Mouse (Mus musculus): ENCODE measurements around the gene 2310034G01Rik. TPM values are rescaled to one million over a fixed set of nuclear protein-coding genes. Genes with fewer than 3 reads are reported as not detected.

Gene 2310034G01Rik
- polyA plus RNA-seq, 1 experiment from 2014 or later = 0.41 TPM

DNA sequence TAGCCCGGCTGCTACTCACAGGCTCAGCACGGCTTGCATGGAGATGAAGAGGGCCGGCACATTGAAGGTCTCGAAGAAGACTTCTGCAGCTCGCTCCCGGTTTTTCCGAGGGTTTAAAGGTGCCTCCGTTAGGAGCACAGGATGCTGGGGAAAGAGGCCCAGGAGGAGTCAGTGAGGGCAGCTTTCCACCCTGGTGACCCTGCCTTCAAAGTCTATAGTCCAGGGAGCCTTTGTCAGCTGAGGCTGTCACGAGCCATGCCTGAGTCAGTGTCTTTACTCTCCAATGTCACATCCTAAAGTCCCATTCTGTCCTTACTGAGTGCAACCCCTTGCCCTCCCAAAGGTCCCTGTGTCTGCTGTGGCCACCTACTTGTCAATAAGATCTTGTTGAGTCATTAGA, 32.2 kb upstream of the 2310034G01Rik start:
- ATAC-seq = no peak

DNA sequence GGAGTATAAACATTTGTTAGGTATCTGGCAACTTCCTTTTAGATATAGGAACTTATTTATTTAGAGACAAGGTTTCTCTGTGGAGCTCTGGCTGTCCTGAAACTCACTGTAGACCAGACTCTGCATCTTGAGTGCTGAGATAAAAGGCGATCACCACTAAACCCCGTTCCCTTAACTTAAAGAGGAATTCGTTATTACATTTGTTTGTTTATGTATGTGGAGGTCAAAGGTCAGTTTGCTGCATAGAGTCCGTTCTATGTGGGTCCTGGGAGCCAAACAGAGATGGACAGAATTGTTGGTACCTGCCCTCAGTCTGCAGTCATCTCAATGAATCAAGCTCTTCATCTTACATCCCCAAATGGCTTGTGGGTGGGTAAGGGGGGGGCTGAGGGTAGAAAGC, 25.8 kb upstream of the 2310034G01Rik start:
- WGBS (ENCODE audit: insufficient replicate concordance) = 47% methylated on average over 4 of the region's 4 CpGs

More for the DNA sequence above, 32.2 kb upstream of the 2310034G01Rik start:
- Histone ChIP-seq H3K9me3 (replicated peaks) (no peaks in the 10 kb centered on the region), H3K4me1 (no peaks in the 10 kb centered on the region), H3K36me3 (peaks cover 100% of the 10 kb centered on the region), H3K27me3 (replicated peaks) (no peaks in the 10 kb centered on the region), H3K4me3 (no peak overlapping the region), H3K4me2 (no peak overlapping the region), H3K9ac (no peak overlapping the region), H3K27ac (no peak overlapping the region)
- 92% methylated on average over 9 of the region's 9 CpGs for WGBS (ENCODE audit: insufficient replicate concordance)

GRCm38 (mm10) chr19:46375489-46375888, 25.4 kb upstream of the 2310034G01Rik start:
- Histone ChIP-seq H3K27me3 (replicated peaks) (no peaks in the 10 kb centered on the region), H3K36me3 (peaks cover 85% of the 10 kb centered on the region), H3K4me1 (peaks cover 12% of the 10 kb centered on the region), H3K9me3 (replicated peaks) (no peaks in the 10 kb centered on the region), H3K9ac (no peak overlapping the region), H3K4me2 (no peak overlapping the region), H3K4me3 (no peak overlapping the region), H3K27ac (no peak overlapping the region)
- no peak for ATAC-seq
- 76% methylated on average over 5 of the region's 5 CpGs for WGBS (ENCODE audit: insufficient replicate concordance)

More for the DNA sequence above, 25.8 kb upstream of the 2310034G01Rik start:
- Histone ChIP-seq H3K4me2 (no peak overlapping the region), H3K4me3 (no peak overlapping the region), H3K27ac (no peak overlapping the region), H3K4me1 (peaks cover 12% of the 10 kb centered on the region), H3K9me3 (replicated peaks) (no peaks in the 10 kb centered on the region), H3K36me3 (peaks cover 89% of the 10 kb centered on the region), H3K27me3 (replicated peaks) (no peaks in the 10 kb centered on the region), H3K9ac (no peak overlapping the region)
- no peak for ATAC-seq

GRCm38 (mm10) chr19:46374477-46375088, 24.5 kb upstream of the 2310034G01Rik start:
- Histone ChIP-seq H3K27me3 (replicated peaks) (no peaks in the 10 kb centered on the region), H3K27ac (peak overlapping the region; percentile 12; the same call in 1 of the 2 replicates), H3K9me3 (replicated peaks) (no peaks in the 10 kb centered on the region), H3K4me3 (no peak overlapping the region), H3K4me2 (no peak overlapping the region), H3K4me1 (peaks cover 12% of the 10 kb centered on the region), H3K36me3 (peaks cover 79% of the 10 kb centered on the region), H3K9ac (no peak overlapping the region)
- ATAC-seq = peak; percentile 40; the same call in 1 of the 2 replicates
- WGBS (ENCODE audit: insufficient replicate concordance) = 77% methylated on average over 21 of the region's 21 CpGs

DNA sequence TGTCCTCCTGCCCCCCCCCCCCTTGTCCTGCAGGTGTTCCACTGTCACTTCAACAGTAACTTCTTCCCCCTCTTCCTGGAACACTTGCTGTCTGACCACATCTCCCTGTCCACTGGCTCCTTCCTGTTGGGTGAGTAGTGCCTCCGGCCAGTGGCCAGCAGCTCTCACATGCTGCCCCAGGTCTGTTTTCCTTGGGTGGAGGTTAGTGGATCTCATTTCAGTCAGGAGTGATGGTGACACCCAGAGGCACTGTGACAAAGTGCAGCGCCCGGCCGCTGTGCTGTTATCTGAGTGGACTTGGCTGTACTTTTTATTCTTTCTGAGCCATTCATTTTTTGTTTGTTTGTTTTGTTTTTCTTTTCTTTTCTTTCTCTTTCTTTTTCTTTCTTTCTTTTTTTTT, 19.1 kb upstream of the 2310034G01Rik start:
- Histone ChIP-seq H3K27ac (no peak overlapping the region), H3K9me3 (replicated peaks) (no peaks in the 10 kb centered on the region), H3K4me3 (no peak overlapping the region), H3K9ac (no peak overlapping the region), H3K4me2 (no peak overlapping the region), H3K27me3 (replicated peaks) (no peaks in the 10 kb centered on the region), H3K36me3 (peaks cover 40% of the 10 kb centered on the region), H3K4me1 (peaks cover 1% of the 10 kb centered on the region; the same call in 1 of the 2 replicates)
- peak; percentile 65 for ATAC-seq
- WGBS (ENCODE audit: insufficient replicate concordance) = 25% methylated on average over 4 of the region's 4 CpGs

DNA sequence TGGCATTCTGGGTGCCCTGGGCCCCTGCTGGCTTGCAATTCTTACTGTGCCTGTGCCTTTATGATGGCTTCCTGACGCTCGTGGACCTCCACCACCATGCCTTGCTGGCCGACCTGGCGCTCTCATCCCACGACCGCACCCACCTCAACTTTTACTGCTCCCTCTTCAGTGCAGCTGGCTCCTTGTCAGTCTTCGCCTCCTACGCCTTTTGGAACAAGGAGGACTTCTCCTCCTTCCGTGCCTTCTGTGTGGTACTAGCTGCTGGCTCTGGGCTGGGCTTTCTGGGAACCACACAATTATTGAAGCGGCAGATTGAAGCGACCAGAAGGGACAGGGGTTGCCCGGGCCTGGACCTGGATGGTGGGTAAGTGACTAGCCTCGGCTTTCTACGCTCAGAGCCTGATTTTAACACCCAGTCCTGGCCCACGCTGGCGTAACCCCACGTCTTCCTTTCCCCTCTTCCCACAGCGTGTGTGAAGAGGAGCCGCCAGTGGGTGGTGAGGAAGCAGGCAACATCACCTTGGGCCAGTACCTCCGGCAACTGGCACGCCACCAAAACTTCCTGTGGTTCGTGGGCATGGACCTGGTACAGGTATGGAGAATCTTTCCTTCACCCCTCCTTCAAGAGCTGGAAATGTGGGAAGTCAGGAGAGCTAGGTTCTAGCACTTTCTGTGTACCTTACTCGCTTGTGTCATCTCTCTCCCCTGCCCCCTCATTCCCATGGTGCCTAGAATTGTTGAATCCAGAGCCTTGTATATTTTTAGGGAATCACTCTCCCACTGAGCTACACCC, 17.9 kb upstream of the 2310034G01Rik start:
- Histone ChIP-seq H3K4me2 (no peak overlapping the region), H3K4me3 (no peak overlapping the region), H3K27ac (no peak overlapping the region), H3K9ac (no peak overlapping the region), H3K4me1 (0 out of 2 replicates have a peak, but pooled peaks cover 4% of the 10 kb centered on the region), H3K36me3 (peaks cover 30% of the 10 kb centered on the region), H3K27me3 (replicated peaks) (no peaks in the 10 kb centered on the region), H3K9me3 (replicated peaks) (no peaks in the 10 kb centered on the region)
- WGBS (ENCODE audit: insufficient replicate concordance) = 83% methylated on average over 23 of the region's 23 CpGs
- no peak for ATAC-seq

DNA sequence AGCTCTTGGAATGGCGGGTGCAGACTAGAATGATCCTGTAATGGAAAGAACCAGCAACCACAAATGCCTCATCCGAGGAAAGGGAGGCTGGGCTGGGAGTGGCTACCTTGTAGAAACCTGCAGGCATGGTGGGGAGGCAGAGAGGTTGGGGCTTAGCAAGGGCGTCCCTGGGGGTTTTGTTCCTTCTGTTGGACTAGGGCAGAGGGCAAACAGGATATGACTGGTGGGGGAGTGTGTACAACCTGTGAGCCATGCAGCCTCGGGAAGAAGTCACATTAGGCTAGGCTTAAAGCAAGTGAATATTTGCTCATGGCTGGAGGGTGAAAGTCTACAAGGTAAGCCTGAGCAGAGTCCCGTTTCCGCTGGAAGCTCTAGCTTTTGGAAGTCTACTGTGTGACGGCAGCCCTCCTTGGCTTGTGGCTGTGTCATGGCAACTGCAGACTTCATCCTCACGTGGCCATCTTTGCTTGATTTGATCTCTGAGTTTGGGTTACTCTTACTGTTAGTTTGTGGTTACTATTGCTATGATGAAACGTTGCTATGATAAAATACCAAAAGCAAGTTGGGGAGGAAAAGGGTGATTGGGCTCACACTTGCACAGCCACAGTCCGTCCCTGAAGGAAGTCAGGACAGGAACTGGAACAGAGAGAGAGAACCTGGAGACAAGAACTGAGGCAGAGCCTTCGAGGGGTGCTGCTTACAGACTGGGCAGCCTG, 13.3 kb upstream of the 2310034G01Rik start:
- Histone ChIP-seq H3K4me3 (no peak overlapping the region), H3K9me3 (replicated peaks) (no peaks in the 10 kb centered on the region), H3K27me3 (replicated peaks) (no peaks in the 10 kb centered on the region), H3K4me1 (peaks cover 13% of the 10 kb centered on the region), H3K27ac (0 out of 2 replicates have a peak overlapping the region, but pooled peaks have one; percentile 36), H3K4me2 (no peak overlapping the region), H3K36me3 (peaks cover 12% of the 10 kb centered on the region), H3K9ac (no peak overlapping the region)
- 65% methylated on average over 11 of the region's 11 CpGs for WGBS (ENCODE audit: insufficient replicate concordance)
- ATAC-seq = no peak

DNA sequence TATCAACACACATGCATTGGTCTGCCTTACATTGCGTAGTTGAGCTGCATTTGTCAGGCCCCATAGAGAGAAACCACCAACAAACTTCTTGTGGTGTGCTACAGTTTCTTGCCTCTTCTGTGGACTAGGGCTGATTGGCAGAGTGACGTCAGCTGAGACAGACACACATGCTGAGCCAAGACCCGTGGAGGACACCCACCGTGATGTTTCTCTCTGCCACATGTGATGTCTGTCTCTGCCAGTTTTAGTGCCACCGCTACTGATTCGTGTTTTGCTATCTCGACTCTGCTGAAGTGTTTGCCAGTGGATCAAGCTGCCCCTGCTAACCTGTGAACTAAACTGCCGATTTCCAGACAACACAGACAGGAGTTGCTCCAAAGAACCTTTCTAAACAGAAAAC, 12.0 kb upstream of the 2310034G01Rik start:
- Histone ChIP-seq H3K36me3 (0 out of 2 replicates have a peak, but pooled peaks cover 3% of the 10 kb centered on the region), H3K9me3 (replicated peaks) (no peaks in the 10 kb centered on the region), H3K27ac (no peak overlapping the region), H3K4me3 (no peak overlapping the region), H3K4me1 (peaks cover 26% of the 10 kb centered on the region), H3K4me2 (no peak overlapping the region), H3K27me3 (replicated peaks) (no peaks in the 10 kb centered on the region), H3K9ac (no peak overlapping the region)
- WGBS (ENCODE audit: insufficient replicate concordance) = 77% methylated on average over 8 of the region's 8 CpGs
- no peak for ATAC-seq

GRCm38 (mm10) chr19:46358381-46358780, 8.3 kb upstream of the 2310034G01Rik start:
- H3K9ac ChIP-seq = peak overlapping the region; percentile 66; the same call in 1 of the 2 replicates
- WGBS (ENCODE audit: insufficient replicate concordance) = 32% methylated on average over 4 of the region's 4 CpGs
- no peaks in the 10 kb centered on the region for H3K27me3 ChIP-seq (replicated peaks)
- H3K4me1 ChIP-seq = peaks cover 35% of the 10 kb centered on the region
- 0 out of 2 replicates have a peak, but pooled peaks cover 3% of the 10 kb centered on the region for H3K36me3 ChIP-seq
- peak overlapping the region; percentile 84 for H3K4me2 ChIP-seq
- peak overlapping the region; percentile 65 for H3K4me3 ChIP-seq
- no peaks in the 10 kb centered on the region for H3K9me3 ChIP-seq (replicated peaks)
- peak overlapping the region; percentile 70 for H3K27ac ChIP-seq
- ATAC-seq = no peak

- peak overlapping the region; percentile 65 for H3K4me3 ChIP-seq
- peaks cover 38% of the 10 kb centered on the region for H3K4me1 ChIP-seq
- H3K9me3 ChIP-seq (replicated peaks) = no peaks in the 10 kb centered on the region
- 5% methylated on average over 25 of the region's 25 CpGs for WGBS (ENCODE audit: insufficient replicate concordance)
- H3K4me2 ChIP-seq = peak overlapping the region; percentile 84
- 0 out of 2 replicates have a peak, but pooled peaks cover 3% of the 10 kb centered on the region for H3K36me3 ChIP-seq
- H3K27me3 ChIP-seq (replicated peaks) = 0 out of 2 replicates have a peak, but pooled peaks cover 1% of the 10 kb centered on the region
- peak; percentile 49 for ATAC-seq
- peak overlapping the region; percentile 66 for H3K9ac ChIP-seq
- H3K27ac ChIP-seq = peak overlapping the region; percentile 70
Measured at GRCm38 (mm10) chr19:46357344-46358280, 7.5 kb upstream of the 2310034G01Rik start.

- no peaks in the 10 kb centered on the region for H3K9me3 ChIP-seq (replicated peaks)
- peak; percentile 88 for ATAC-seq
- under 1% methylated on average over 29 of the region's 29 CpGs for WGBS (ENCODE audit: insufficient replicate concordance)
- H3K4me2 ChIP-seq = peak overlapping the region; percentile 84
- peaks cover 8% of the 10 kb centered on the region; the same call in 1 of the 2 replicates for H3K27me3 ChIP-seq (replicated peaks)
- peak overlapping the region; percentile 66 for H3K9ac ChIP-seq
- H3K36me3 ChIP-seq = 0 out of 2 replicates have a peak, but pooled peaks cover 3% of the 10 kb centered on the region
- H3K4me1 ChIP-seq = peaks cover 40% of the 10 kb centered on the region
- H3K27ac ChIP-seq = peak overlapping the region; percentile 70; the same call in 1 of the 2 replicates
- H3K4me3 ChIP-seq = peak overlapping the region; percentile 65
Measured at GRCm38 (mm10) chr19:46356701-46357138, 6.6 kb upstream of the 2310034G01Rik start.

Data from liver, embryonic 12.5 days (tissue).